Mouse (Mus musculus): Measurements from ENCODE around the gene Ednra.

DNA sequence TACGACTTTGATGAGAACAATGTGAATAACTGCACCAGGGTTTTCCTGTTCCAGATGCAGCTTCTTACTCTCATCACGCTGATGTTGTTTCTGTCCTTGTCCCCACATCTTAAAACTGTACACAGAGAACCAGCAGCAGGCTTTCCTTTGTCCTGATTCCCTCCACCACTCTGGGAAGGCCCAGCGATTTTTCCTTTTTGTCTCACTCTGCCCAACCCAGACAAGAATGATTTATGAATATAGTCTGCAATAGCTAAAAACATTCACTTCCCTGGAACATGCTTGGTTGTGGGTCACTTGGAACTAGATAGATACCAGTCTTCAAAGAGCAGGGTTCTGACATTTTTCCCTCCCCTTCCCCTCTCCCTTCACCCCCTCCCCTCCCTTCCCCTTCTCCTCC is 29.2 kb downstream of the Ednra start:
- TF ChIP-seq CTCF (IDR thresholded peaks at IDR 0.05; ENCODE audit: control insufficient read depth, insufficient read depth, insufficient replicate concordance, low read depth, low read length) (no peak), POLR2A (IDR thresholded peaks at IDR 0.05; ENCODE audit: control insufficient read depth, low read depth, low read length) (no peak)

Data from testis, adult 2 months (tissue).